Mouse (Mus musculus) gastrocnemius, adult 8-10 months (tissue): ENCODE measurements around the gene Exoc6b. TPM values are rescaled to one million over a fixed set of nuclear protein-coding genes. Genes with fewer than 3 reads are reported as not detected.

Source experiments
- DNase-seq, 2 experiments: peaks; one replicate each; pipeline ENCODE4 v3.0.0; 2022; ENCODE audit warnings: low spot score in 2 of 2
- total RNA-seq, 4 experiments: library from RNA; stranded (reverse); gene quantifications; 2 replicates each; pipeline ENCODE4 v1.2.4; 2022

Exoc6b gene
- total RNA-seq, 4 experiments from 2014 or later = 10.9 to 13.9 (median 13.4) TPM

DNA sequence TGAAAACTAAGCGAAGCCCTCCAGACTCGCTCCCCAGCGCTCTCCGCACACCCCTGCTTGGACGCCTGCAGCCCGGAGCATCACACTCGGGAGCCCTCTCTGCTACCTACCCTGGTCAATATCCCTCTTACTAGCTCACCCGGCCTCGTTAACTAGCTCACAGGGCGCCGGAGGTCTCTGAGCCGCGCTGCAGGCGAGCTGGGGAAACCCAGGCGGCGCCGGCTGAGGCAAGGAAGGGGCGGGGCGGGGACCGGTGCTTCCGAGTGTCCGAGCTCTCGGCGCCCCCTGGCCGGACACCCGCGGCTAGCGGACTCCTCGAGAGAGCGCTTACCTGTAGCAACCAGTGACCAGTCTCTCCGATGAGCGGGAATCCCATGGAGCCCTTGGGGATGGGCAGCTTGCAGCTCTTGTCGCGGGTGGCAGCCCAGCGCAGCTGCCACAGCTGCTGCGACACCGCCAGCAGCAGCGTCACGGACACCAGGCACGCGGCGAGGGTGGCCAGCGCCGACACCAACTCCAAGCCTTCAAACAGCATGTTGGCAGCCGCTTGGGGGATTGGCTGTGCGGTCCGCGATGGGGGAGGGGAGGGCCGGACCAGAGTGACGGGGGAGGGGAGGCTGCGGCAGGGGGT is 481.7 kb downstream of the Exoc6b start:
- DNase-seq = peak in 1 of 2 experiments; percentile 32

DNA sequence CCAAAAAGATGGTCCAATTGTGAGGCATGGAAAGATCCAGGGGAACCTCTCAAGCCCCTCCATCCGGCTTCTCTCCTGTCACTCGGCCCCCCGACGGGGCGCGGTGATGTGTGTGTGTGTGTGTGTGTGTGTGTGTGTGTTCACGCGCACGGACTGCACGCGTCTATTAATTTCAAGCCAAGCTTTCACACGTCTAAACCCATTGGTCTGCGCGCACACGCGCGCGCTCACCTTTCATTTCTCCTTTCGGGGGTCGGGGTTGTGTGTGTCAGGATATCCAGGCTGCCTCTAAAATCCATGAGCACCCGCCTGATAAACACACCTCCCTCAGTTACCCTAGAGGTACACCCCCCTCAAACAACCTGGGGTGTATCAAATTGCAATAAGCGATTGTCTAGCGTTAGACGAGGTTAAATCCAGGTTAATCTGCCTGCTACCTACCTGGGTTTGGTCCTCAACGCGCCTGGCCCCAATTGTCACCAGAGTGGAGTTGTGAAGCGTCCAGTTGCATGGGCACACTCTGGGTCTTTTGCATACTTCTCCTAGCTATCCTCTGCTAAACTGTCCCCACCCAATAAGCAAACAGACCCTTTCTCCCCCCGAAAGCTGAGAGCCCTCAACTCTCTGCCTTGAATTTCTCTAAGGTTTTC is 482.6 kb downstream of the Exoc6b start:
- peak in 1 of 2 experiments; percentile 4 for DNase-seq

DNA sequence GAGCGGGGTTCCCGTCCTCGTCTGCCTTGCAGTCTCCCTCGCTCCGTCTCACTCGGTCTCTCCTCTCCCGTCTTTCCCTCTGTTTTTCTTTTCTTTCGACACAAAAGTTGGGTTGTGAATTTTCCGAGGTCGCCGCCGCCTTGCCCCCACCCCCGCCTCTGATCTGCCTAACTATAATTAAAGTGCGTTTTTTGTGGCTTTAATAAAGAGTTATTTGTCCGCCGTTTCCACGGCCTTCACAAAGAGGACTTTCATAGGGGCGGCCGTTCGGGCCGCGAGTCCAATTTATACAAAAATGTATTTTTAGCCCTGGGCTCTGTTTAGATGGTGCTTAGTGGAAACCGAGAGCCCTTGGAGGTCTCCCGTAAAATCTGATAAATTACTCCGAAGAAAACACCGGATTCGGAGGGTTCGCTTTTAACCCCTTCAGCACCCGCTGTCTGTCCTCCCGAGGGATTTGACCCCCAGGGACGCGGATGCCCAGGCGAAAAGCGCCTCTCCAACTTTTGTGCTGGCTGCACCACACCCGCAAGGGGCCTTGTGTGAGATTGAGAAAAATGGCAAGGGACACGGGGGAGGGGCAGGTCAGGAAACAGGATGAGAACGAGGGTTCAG is 483.5 kb downstream of the Exoc6b start:
- DNase-seq = peak in 1 of 2 experiments; percentile 8

DNA sequence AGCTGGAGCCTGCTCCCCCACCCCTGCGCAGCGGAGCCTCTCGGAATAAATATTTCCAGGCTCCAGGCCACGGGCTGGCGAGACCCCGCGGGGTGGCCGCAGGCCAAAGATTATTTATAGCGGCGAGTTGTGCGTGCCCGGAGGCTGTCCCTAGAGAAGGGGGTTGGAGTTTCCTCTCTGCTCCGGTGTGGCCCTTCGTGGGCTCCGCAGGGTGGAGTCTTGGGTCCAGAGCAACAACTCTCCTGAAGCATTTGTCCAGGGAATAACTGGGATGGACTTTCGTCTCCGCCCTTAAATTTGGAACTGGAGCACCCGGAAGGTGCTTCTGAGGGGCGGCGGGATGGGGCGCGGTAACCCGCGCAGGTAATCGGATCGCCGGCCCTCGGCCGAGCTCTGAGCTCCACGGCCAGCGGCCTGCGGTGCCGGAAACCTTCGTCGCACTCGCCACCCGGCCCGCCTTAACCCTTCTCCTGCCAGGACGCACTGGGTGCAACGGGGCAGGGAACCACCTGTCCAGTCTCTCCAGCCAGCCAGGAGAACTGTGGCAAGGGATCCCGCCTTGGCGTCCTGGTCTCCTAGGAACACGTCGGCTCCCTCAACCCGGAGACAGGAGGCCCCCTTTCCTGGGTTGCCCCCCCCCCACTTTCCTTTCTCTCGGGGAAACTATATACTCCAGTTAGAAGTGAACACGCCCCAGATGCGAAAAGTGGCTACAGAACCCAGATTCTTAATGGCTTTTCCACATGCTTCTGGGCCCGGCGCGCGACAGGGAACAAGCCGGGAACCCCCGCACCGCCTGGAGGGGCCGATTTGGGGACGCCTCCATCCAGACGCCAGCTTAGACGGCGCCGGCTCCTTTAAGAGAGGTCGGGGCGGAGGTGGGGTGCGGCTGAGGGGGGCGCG is 484.3 kb downstream of the Exoc6b start:
- peak; percentile 66 to 79 for DNase-seq

DNA sequence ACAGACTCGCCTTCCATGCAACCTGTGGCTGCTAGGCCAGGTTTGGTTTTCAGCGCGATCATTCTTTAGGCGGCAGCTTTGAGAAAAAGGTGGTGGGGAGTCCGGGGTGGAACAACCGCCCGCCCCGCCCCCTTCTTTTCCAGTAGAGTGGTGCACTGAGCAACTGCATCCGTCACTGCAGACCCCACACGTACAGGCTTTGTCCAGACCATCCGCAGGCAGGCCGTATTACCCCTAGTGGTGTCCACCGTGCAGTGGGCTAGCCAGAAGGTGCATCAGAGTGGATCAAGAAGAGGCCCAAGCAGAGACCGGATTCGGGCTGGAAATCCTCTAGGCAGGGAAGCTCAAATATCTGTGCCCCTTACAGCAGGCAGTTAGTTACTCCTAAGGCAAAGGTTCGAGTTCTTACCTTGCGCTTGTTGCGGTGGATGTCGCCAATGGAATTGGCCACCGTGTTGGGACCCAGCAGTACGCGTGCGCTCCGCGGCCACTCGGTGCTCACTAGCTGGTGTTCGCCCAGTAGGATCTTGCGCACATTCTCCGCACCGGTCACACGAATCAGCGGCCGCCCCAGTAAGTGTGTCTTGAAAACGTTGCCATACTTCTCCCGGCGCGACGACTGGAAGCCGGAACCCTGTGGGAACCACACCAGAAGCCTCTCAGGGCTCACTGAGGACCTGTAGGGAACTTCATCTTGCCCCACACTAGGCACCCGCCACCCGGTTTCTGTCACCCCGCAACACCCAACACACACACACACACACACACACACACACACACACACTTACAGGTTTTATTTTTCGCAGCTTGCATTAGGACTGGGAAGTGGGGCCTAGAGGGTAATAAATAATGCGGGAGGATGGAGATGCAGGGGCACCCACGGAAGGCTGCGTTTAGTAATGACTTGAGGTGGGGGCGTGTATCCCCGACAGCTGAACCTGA is 485.2 kb downstream of the Exoc6b start:
- peak in 1 of 2 experiments; percentile 9 for DNase-seq

DNA sequence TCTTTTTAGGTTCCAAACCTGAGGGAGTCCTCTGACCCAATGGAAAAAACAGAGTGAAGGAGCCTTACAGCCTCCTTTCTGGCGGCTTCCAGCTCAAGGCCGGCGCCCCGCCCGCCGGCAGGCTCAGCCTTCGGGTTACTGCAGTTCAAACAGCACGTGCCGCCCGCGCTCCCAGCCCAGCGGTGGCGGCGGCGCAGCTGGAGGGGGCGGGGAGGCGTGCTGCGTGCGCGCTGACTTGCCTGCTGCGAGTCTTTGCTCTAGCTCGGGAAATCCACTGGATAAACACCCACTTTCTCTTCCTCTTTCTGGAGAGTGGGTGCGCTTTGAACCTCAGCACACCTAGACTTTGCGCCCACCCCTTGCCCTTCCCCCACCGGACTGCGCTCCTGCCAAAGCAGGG is 485.9 kb downstream of the Exoc6b start:
- peak; percentile 57 to 69 for DNase-seq

DNA sequence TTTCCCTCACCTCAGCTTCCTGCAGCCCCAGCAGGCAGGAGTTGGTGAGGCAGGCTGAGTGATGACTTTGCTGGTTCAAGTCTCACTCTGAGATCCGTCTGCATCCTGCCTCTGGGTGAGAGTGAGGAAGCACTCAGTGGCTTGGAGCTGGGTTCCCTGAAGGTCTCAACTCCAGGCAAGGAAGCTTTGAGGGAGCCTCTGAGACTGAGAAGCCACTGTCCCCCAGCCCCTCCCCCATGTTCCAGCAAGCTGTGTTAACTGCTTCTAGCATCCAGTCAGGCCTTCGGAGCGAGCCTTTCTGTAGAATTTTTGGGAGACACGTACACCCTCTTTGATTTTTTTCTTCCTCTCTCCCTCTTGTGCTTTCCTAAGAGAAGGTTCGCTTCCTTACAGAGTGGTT is 486.5 kb downstream of the Exoc6b start:
- peak in 1 of 2 experiments; percentile 2 for DNase-seq

DNA sequence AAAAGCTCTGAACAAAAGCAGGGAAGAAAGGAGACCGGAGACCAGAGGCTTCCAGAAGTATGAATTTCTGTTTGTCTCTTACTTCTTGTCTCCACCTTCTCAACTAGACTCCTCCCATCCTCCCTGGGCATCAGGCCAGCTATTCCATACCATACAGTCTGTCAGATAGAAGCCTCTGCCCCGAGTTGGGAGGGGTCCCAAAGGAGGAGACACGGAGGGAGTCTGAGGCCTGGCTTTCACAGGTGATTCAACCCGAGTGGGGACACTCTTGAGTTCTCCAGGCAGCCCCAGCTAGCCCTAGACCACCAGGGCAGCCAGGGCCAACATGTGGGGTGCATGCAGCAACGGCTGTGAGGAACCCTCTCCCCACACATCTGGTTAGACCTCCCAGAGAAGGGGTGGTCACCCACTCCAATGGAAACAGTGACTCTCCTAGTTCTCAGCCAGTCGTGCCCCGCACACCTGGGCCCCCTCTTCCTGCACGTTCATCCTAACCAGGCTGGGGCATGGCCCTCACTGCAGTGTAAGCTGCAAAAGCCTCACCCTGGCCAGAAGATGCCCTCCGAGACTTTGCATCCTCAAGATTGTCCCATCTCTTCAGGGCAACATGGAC is 487.4 kb downstream of the Exoc6b start:
- DNase-seq = no peak

DNA sequence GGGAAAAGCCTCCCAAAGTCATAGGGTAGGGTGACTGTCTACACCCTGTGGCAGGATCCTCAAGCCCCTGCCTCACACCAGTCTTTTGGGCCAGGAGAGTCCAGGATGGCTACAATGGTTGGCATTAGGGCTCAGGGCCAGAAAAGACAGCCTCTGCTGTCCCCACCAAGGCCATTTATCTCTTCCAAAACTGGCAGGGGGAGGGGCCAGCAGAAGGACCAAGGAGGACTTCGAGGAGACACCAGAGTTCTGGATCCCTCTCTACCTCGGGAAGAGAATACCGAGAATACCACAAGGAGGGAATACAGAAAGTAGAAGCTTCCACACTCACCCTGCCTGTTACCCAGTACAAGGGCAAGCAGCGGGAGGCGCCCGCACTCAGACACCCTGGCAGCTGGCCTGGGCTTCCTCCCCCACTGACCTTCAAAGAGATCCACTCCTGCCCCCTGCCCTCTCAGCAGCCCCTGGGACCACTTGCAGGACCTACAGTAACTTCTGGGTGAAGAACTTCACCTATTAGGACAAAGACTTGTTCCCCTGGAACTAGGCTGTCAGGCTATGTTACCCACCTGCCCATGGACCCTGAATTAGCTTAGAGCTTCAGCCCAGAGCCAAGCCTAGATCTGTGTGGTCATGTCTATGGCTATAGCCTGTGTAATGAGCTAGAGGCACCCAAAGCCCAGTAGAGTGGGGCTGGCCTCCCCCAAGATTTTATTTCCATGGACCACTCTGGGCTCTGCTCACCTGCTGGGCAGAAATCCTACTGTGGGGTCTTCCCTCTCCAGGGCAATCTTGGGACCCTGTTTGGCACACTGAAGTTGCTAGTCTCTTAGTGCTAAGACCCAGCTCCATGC is 488.1 kb downstream of the Exoc6b start:
- no peak for DNase-seq

DNA sequence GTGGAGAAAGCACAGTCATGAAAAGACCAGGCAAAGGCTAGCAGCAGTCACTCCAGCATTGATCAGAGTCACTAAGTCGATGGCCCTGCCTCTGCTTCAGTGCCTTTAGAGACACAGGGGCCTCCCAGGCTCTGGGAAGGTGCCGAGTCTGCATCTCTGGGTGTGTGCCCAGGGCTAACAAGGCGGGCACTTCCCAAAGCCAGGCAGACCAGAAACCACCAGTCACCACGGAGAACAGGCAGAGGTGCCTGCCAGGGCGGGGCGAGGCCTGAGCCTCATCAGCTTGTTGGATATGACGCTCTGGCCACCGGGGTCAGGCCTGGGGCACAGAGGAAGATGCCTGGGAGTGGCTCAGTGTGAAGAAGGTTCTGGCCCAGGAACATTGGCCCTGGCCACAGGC is 489.8 kb downstream of the Exoc6b start:
- DNase-seq = no peak

DNA sequence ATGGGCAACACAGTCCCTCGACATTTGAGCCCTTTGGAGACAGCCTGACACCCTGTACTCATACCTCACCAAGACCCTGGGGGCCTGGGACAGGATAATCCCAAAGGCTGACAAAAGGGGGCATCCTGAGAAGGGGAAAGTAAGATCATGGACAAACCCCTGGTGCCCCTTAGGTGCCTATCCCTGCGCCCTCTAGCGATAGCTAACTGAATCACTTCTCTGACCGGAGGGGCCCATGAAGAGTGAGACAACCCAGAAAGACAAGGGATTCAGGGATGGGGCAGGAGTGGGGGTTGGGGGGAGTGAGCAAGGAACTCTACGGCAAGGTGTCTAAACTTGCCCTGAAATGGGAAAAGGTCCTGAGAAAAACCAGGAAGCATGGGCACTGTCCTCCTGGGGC is 490.4 kb downstream of the Exoc6b start:
- no peak for DNase-seq

DNA sequence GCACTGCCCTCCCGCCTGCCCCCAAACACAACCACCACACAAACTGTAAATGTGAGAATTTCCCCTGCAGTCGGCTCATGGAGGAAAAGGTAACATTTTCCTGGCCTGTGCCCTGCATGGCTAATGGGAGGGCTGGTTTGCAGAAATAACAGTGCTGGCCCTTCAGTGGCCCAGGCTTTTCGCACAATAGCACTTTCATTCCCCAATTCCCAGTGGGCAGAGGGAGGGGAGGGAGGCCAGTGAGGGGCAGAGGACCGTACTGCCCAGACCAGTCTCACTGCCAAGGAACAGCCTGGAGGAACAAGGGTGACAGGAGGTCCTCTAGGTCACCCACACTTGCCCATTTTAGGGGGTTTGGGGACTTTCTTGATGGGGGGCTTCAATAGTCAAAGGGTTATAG is 491.4 kb downstream of the Exoc6b start:
- DNase-seq = no peak

DNA sequence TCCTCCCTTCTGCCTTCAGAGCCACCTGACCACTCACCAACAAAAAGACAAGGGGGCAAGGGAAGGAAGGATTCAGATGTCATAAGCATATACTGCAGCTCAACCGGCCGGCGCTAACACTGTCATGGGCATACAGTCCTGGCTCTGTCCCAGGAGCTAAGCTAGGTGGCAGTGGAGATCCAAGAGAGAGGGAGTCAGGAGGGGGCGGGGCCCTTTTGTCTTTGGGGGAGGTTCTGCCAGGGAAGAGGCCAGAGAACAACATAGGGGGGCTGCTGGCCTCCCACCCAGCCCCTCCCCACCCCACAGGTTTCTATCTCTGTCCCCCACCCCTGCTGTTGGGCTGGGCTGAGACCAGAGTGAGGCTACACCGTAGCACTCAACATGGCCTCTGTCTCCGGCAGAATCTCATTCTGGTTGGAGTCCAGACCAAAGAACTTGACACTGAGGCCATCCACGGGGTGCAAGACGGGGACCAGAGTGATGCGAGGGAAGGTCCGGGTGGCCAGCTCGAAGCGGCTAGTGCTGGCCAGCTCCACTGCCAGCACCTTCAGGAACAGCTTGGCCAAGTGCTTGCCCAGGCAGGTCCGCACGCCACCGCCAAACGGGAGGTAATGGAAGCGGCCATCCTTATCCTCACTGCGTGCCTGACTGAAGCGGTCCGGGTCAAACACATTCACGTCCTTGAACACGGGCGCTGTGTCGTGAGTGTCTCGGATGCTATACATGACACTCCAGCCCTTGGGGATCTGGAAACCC is 495.2 kb downstream of the Exoc6b start:
- no peak for DNase-seq

DNA sequence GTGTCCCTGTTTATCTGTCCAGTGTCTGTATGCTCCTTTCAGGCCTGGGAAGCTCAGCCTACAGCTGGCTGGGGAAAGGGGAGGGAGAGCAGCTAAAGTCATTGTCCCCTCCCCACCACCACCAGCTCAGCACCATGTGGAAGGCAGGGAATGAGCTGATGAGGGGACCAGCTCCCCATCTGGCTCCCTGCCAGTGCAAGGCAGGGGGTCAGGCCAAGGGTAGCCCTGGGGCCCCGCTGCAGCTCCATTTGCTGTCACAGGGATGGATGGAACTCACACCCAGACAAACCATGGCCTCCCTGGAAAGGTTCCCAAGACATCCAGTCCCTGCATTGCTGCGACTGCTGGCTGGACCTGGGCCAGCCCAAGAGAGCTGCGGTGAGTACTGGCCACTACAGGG is 499.3 kb downstream of the Exoc6b start:
- no peak for DNase-seq

DNA sequence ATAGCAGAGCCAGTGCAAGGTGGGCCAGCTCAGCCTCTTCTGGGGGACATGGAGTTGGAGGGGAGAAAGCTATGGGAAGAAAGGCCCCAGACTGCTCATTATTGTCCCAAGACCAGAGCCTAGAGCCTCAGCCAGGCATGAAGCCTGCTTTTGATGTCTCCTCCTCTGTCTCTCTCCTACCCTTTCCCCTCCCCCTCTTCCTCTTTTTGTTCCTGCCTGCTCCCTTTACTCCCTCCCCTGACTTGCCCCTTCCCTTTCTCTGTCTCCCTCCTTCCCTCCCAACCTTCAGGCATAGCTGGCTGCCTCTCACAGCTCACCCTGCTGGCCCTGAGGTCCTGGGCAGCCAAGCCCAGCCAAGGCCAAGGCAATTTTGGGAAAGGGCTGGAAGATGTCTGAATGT is 499.7 kb downstream of the Exoc6b start:
- DNase-seq = no peak

DNA sequence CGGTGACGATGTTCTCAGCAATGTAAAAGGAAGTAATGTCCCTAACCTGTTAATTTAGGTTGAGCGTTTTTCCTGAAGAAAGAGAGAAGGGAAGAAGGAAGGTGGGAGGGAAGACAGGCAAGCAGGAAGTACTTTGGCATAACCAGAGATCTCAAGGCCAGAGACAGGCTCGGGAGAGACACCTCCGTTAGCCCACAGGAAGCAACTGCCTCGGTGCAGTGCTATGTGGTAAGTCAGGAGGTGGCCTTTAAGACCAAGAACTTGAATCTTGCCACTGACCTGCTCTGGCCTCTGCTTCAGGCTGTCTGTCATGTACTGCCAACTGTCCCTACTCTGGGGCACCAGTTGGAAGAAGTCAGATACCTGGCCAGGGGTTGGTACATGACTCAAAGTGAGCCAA is 500.4 kb downstream of the Exoc6b start:
- DNase-seq = no peak
